Mouse (Mus musculus) urinary bladder, postnatal 4 days (tissue): ENCODE data around the gene Fgr.
A peak's percentile ranks its signal among the peaks of the same experiment; 100 is the strongest.

Source experiments
- DNase-seq, 2 experiments: peaks; one replicate each; pipeline ENCODE4 v3.0.0; 2021 to 2022; ENCODE audit warnings: low spot score in 2 of 2

The Fgr gene

GRCm38 (mm10) chr4:133035446-133035845 lies 61.6 kb downstream of the Fgr start:
- no peak for DNase-seq

DNA sequence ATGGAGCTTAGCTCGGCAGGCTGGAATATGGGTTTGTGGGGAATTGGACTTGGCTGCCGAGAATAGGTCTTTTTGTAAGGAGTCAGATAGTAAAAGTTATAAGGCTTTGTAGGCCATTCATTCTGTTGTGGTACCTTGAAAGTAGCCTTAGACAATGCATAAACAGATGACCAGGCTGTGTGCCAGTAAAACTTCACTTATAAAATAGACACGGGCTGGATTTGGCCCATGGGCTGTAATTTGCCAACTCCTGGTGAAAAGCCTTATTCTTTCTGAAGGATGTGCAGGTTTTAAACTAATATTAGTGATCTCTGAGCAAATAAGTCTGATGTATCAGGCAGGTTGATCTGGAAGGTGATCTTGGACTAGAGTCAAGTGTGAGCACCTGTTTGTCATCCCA lies 62.1 kb downstream of the Fgr start:
- DNase-seq, result no peak

- DNase-seq, result no peak
These were observed 63.4 kb downstream of the Fgr start for GRCm38 (mm10) chr4:133037293-133037692.

GRCm38 (mm10) chr4:133037798-133038197 lies 63.9 kb downstream of the Fgr start:
- no peak for DNase-seq

DNA sequence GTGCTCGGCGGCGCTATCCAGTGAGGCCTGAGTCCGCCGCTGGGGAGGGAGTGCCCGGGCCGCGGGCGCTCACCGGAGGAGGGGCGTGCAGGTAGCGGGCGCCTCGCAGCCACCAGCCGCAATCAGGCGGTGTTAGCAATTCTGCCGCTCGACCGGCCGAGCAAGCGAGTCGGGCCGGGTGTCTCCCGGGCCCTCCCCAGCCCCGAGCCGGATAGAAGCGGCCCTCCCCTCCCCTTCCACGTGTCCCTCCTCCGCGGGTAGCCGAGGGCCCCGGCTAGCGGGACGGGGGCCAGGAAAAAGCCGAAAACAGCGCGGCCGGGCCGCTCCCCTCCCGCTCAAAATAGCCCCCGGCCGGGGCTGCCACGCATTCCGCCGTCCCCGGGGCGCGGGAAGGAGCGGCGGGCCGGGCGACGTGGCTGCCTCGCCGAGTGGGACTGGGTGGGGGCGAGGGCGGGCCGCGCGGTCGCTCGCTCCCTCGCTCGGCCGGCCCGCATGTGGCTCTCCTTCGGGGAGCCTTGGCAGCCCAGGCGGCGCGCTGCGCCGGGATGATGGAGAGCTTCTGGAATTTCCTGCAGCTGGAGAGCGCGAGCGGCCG lies 64.7 kb downstream of the Fgr start:
- DNase-seq, result peak in 1 of 2 experiments; percentile 63

- peak in 1 of 2 experiments; percentile 57 for DNase-seq
These were observed 65.4 kb downstream of the Fgr start for GRCm38 (mm10) chr4:133039116-133039819.

GRCm38 (mm10) chr4:133039832-133040231 lies 65.9 kb downstream of the Fgr start:
- no peak for DNase-seq

DNA sequence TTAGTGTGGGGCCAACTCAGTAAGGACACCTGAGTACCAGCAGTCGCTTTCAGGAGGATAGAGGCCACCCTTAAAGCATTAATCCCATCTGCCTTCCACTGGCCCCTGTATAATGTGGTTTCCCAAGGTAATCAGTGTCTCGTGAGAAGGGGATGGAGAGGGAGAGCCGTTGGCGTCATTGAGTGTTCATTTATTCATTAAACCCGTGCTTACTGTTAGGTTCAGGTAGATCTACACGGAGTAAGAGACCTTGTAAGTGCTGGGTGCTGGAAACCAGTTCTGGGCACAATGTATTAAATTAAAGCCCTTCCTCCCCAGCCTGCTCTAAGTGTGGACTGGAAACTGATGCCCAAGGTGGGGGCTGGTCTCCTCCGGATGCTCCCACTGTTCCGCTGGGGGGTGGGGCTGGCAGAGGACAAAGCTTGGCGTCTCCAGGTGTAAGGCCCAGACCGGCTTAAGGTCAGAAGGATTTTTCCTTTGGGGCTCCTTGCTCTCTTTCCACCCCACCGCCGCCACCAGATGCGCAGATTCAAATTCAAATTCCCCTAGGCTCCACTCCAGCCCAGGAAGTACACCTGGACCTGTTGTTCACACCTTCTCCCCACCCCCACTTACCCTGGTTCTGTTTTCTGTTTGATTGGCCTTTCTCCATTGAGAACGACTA lies 66.5 kb downstream of the Fgr start:
- DNase-seq, result no peak

DNA sequence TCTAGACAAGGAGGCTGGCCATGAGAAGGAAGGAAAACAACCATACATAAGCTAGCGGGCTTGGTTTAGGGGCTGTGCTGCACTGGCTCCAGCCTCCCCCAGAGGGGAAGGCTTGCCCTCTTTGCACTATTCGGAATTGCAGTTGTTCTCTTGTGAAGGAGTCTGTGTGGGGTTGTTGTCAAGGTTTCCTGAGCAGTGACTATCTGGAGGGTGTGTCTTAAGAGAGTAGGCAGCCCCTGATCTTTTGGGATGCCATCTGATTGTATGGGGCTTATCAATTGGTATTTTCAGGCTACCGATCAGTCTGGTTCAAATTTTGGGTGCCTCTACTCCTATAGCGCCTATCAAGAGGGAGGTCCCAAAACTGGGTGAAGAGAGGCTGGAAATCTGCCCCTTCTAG lies 68.3 kb downstream of the Fgr start:
- no peak for DNase-seq

DNA sequence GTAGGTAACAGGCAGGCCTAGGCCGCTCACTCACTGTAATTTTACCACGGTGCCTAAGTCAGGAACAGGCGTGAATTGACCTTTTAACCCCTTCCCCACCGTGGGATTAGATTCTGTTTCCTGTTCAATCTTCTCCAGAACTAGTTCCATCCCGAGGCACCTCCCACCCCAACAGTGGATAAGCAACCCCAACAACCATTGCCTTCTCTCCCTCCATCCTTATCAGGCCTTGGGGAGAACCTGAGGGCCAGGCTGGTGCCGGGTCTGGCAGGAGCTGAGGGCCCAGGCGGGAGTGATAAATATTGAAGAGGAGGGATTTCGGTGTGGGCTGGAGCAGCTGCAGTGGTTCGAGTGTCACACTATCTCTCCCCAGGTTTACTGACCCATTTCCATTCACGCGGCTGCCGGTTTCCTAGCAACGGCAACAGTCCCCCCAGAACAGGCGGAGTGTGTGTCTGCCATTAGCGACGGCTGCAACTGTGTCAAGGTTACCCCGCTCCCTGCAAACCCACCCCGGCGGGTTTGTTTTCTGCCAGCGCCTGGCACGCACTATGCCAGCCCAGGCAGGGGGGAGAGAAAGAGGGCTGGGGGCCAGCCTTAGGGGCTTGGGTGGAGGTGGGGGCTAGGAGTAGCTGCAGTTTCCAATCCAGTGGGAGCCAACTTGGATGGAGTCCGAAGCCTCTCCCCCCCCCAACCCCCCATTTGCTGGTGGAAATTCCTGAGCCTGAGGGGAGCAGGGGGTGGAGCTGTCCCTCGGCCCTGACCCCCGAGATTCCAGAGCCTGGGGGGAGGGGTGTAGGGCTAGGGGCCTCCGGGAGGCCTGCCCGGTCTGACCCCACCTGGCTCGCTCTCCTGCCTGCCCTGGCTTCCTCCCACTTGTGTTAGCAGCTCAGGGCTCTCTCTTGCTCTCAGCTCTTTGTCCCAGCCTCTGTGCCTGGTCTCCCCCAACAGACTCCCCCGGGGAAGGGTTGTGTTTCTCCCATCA lies 69.0 kb downstream of the Fgr start:
- DNase-seq, result peak in 1 of 2 experiments; percentile 52

- no peak for DNase-seq
These were observed 70.1 kb downstream of the Fgr start for GRCm38 (mm10) chr4:133043798-133044646.

GRCm38 (mm10) chr4:133044647-133045094 lies 70.8 kb downstream of the Fgr start:
- no peak for DNase-seq

GRCm38 (mm10) chr4:133045771-133046474 lies 72.0 kb downstream of the Fgr start:
- DNase-seq, result no peak

DNA sequence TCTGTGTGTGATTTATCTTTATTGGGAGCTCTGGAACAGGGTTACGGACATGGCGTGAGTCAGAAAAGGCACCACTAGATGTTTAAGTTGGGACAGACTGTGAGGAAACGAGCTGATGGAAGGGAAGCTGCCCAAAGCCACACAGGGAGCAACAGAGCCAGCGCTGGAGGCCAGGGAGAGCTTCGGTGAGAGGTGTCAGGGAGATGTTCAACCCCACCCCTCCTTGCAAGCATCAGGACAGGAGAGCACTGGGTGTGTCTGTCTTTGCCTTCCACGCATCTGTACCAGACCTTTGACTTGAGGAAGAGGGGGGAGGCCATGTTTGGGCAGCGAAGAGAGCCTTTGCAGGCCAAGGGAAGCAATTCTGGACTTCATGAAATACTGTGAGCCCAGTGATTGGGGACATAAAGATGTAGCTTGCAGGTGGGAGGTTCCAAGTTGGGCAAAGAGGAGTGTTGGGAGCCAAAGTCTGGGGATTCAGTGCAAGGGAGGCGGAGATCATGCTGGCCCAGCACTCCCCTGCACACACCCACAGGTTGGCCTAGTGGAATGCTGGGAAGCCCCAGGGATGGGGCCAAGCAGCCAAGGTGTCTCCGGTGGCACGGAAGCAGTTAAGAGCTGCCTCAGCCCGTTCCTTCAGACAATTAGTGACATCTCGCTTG lies 72.9 kb downstream of the Fgr start:
- DNase-seq, result no peak

- no peak for DNase-seq
These were observed 73.6 kb downstream of the Fgr start for GRCm38 (mm10) chr4:133047353-133048105.

DNA sequence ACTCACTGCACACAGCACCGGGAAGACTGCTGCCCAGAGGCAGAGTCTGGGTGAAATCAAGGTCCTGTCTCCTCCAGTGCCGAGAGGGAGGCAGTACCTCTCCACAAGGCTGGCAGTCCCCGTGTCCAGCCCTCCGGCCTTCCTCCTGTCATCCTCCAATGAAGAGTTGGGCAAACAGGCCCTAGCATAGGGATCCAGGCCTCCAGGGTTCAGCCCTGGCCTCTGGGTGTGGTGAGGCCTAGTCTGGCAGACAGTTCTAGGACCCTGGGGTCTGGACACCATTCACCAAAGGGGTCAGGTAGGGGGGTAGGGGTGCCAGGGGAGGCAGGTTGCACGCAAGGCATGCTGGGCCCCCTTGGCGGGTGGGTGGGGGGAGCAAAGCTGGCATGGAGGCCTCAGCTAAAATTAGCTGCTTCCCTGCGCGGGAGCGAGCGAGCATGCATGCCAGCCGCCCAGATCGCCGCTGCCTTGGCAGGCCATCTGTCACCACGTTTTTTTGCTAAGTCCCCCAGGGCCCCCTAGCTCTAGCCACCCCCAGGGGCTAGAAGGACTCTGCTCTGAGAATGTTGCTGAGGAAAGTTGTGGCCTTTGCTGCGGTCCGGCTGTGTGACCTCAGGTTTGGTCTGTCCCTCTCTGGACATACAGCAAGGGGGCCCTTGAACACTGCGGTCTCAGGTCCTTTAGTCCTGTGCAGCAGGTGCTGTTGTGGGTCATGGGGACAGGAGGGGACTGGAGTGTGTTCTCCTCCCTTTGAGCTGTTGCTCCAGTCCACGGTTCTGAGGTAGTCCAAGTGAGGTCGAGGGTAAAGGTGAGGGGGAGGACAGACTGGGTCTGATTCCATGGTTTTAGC lies 75.4 kb downstream of the Fgr start:
- DNase-seq, result no peak

GRCm38 (mm10) chr4:133050196-133050836 lies 76.4 kb downstream of the Fgr start:
- no peak for DNase-seq
